Mouse (Mus musculus) mesoderm, embryonic 11.5 days (tissue): Measurements from ENCODE around the gene Insl6.

Experiments used
- DNase-seq: peaks from one replicate; pipeline ENCODE4 v3.0.0-alpha.2; 2012; ENCODE audit warnings: low read depth, low spot score

Gene Insl6

GRCm38 (mm10) chr19:29287863-29288262 is 37.3 kb downstream of the Insl6 start:
- DNase-seq, result no peak

GRCm38 (mm10) chr19:29285451-29285869 is 39.7 kb downstream of the Insl6 start:
- no peak for DNase-seq

- no peak for DNase-seq
These were observed 46.1 kb downstream of the Insl6 start for GRCm38 (mm10) chr19:29278944-29279587.

GRCm38 (mm10) chr19:29276414-29276813 is 48.7 kb downstream of the Insl6 start:
- DNase-seq, result no peak

- no peak for DNase-seq
These were observed 52.9 kb downstream of the Insl6 start for GRCm38 (mm10) chr19:29272011-29272809.
